Mouse (Mus musculus) ZHBTc4 (cell line): ENCODE measurements at regions not wholly inside any gene's neighbourhood (a gene's known extent, or its start where the extent isn't known, plus 50 kb on each side); places are given as distances from the start of the nearest gene placed in this dataset.

Experiments
- DNase-seq: peaks from one replicate; pipeline ENCODE4 v3.0.0-alpha.2; 2011; ENCODE audit warnings: low read depth, low spot score

- no peak for DNase-seq
These were observed 292.0 kb downstream of the Cd47 start for GRCm38 (mm10) chr16:50092318-50092717.

- no peak for DNase-seq
These were observed 292.4 kb downstream of the Cd47 start for GRCm38 (mm10) chr16:50092780-50093179.

- DNase-seq: no peak
These were observed 295.7 kb downstream of the Cd47 start for GRCm38 (mm10) chr16:50095858-50096551.

GRCm38 (mm10) chr16:50096563-50096962 lies 296.2 kb downstream of the Cd47 start:
- DNase-seq: no peak

- DNase-seq: no peak
These were observed 303.0 kb downstream of the Cd47 start for GRCm38 (mm10) chr16:50103340-50103739.

- DNase-seq: peak; percentile 70
These were observed 314.0 kb downstream of the Bbx start for GRCm38 (mm10) chr16:50118150-50118549.

- DNase-seq: no peak
These were observed 309.7 kb downstream of the Bbx start for GRCm38 (mm10) chr16:50122460-50122859.

- no peak for DNase-seq
These were observed 307.5 kb downstream of the Bbx start for GRCm38 (mm10) chr16:50124646-50125045.

GRCm38 (mm10) chr16:50125564-50125963 lies 306.6 kb downstream of the Bbx start:
- no peak for DNase-seq

- peak; percentile 17 for DNase-seq
These were observed 300.8 kb downstream of the Bbx start for GRCm38 (mm10) chr16:50131406-50131805.
